Mouse (Mus musculus): ENCODE measurements around the gene Prkca. TPM values are rescaled to one million over a fixed set of nuclear protein-coding genes. Genes with fewer than 3 reads are reported as not detected.

Gene Prkca
- polyA plus RNA-seq, 1 experiment = 7.4 TPM

DNA sequence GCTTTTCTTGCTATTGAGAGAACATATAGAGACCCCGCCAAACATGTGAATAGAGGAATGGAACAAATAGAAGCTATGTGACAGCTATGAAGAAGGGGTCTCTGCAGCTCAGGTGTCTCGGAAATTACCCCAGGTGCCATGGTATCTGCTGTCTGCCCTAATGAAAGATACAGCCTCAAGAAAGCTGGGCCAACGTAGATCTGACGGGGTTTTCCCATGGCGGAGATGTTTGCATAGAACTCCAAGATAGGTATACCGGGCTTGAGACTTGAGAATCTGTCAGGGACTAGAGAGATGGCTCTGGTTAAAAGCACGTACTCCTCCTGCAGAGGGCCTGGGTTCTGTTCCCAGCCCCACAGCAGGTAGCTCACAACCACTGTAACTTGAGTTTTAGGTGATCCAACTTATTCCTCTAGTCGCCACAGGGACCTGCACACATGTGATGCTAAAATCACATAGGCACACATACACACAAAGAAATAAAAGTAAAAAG, 188.6 kb downstream of the Prkca start:
- Histone ChIP-seq H3K4me3 (ENCODE audit: insufficient read depth, low read depth, low read length) (no peak overlapping the region), H3K27ac (replicated peaks; ENCODE audit: low read depth, low read length) (no peak overlapping the region), H3K4me1 (ENCODE audit: control insufficient read depth, insufficient read depth, insufficient read length, low read length) (no peaks in the 10 kb centered on the region)

DNA sequence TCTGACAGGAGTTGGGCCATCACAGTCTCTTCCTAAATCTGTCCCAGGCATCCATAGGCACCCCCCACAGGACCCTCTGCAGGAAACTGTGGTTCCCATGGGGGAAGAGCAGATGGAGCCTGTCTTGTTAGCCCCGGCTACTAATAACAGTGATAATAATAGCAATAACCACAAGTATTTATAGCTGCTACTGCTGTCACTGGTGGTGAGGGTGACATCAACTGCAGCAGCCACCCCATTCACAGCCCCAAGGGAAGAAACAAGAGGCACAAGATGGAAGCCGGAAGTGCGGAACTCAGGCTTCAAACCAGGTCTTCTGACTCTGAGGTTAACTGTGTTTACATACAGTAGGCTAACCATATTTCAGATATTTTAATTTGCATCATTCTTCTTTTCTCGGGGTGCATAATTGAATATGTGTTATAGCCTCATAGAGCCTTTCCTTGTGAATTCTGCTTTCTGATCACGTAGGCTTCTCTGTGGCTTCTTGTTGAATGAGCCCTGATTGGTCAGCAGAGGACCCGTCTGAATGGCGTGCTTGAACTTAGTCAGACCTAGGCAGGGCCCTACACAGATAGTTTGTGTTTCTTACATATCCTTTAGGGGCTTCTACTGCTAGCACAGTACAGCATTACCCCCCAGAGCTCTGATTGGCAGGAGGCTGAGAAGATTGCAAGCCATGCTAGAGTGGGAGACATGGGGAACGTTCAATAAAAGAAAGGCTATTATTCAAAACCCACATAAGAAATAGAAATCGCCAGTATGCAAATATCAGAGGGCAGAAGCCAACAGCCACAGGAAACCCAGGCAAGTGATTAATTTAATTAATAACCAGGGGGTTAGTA, 189.5 kb downstream of the Prkca start:
- H3K4me3 ChIP-seq (ENCODE audit: insufficient read depth, low read depth, low read length) = no peak overlapping the region
- H3K27ac ChIP-seq (replicated peaks; ENCODE audit: low read depth, low read length) = no peak overlapping the region
- no peaks in the 10 kb centered on the region for H3K4me1 ChIP-seq (ENCODE audit: control insufficient read depth, insufficient read depth, insufficient read length, low read length)

DNA sequence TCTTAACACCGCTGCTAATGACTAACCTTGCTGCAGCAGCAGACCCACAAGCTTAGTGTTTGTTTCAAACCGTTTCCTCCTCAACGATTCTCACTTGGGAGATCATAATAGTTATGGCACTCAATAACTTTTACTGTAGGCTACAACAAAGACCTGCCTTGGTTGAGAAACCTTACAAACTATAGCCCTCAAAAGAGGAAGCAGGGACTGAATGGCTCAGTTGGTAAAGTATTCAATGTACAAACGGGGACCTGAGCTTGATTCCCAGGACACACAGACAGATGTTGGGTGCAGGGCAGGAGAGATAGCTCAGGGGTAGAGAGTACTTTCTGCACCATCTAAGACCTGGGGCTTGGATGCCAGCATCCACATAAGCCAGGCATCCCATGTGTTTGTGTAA, 191.1 kb downstream of the Prkca start:
- no peak overlapping the region for H3K4me3 ChIP-seq (ENCODE audit: insufficient read depth, low read depth, low read length)
- no peaks in the 10 kb centered on the region for H3K4me1 ChIP-seq (ENCODE audit: control insufficient read depth, insufficient read depth, insufficient read length, low read length)
- H3K27ac ChIP-seq (replicated peaks; ENCODE audit: low read depth, low read length) = no peak overlapping the region

DNA sequence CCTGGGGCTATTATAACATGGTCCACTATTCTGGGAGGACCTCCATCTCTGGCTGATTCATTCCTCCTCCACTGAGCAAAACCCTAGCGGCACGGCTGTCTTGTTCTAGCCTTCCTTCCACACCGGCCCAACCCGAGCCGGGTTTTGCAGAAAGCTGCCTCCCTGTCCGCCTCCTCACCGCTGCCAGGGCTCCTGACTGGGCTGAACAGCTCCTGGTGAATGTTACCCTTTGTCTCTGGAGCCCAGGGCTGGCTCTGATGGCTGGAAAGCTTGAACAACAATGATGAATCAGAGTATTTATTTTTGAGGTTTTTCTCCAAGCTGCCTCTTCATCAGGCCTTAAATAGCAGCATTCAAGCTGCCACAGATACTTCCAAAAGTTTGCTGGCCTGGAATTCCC, 193.3 kb downstream of the Prkca start:
- Histone ChIP-seq H3K4me1 (ENCODE audit: control insufficient read depth, insufficient read depth, insufficient read length, low read length) (no peaks in the 10 kb centered on the region), H3K4me3 (ENCODE audit: insufficient read depth, low read depth, low read length) (no peak overlapping the region)

DNA sequence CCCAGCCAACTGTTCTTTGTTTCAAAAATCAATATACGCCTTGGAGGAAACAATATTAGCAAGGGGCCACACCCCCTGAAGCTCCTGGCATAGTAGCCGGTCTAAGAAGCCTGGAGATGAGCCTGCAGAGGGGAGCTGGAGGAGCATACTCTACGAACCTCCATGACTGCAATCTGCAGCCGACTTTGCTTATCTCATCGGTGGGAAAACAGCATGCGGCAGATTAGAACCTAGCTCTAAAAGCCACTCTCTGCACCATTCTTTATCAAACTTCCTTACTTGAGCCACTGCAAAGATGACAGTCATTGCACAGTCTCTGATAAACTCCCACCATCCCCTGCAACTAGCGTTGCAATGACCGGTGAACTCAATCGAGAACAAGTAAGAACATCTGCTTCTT, 194.5 kb downstream of the Prkca start:
- Histone ChIP-seq H3K27ac (replicated peaks; ENCODE audit: low read depth, low read length) (no peak overlapping the region), H3K4me1 (ENCODE audit: control insufficient read depth, insufficient read depth, insufficient read length, low read length) (no peaks in the 10 kb centered on the region), H3K4me3 (ENCODE audit: insufficient read depth, low read depth, low read length) (no peak overlapping the region)

More for the DNA sequence above, 193.3 kb downstream of the Prkca start:
- H3K27ac ChIP-seq (replicated peaks; ENCODE audit: low read depth, low read length) = no peak overlapping the region

DNA sequence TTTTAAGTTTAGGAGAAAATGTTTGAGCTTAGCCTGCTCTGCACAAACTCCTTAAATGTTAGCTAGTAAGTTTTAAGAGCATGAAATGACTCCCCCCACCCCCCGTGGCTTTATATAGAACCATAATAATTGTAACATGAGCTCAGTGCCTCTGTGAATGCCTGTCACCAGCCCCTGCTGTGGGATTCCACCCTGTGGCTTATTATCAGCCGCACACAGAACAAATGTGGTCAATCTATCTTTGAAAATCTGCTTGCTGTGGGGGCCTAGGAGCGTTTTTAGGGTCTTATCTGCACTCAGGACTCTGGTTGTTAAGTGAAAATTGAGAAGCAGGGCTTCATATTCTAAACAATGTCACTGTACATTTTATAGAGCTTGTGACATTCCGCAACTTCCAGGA, 195.2 kb downstream of the Prkca start:
- H3K4me3 ChIP-seq (ENCODE audit: insufficient read depth, low read depth, low read length) = no peak overlapping the region
- no peaks in the 10 kb centered on the region for H3K4me1 ChIP-seq (ENCODE audit: control insufficient read depth, insufficient read depth, insufficient read length, low read length)
- no peak overlapping the region for H3K27ac ChIP-seq (replicated peaks; ENCODE audit: low read depth, low read length)

DNA sequence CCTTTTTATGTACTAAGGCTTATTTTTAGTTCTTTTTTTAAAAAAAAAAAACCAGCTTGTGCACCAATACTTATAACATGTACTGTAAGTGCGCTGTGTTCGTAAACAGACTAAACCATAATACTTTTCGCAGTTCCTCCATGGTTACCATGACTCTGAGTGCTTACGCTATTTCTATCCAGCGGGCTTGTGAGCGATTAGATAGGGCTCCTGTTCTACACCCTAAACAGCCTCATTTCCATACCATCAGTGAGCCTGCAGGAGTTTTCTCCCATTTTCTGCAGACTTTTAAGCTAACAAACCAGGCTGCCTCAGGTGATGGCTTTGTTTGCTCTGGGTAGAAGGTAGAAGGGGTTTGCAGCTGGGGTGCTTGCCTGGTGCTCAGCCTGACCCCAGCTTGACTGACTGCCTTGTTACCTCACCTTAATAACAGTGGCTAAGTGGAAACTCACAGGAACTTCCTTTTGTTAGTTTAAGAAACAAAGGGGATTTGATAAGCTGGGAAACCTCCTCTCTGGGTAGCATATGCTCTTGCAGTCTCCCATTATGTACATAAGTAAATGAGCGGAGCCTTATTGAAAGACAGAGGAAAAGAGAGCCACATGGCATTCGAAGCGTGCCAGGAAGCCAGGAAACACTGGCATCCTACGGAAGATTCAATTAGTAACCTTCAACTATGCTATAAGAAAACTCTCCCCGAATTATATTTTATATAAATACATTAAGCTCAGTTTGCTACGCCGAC, 197.8 kb downstream of the Prkca start:
- Histone ChIP-seq H3K4me1 (ENCODE audit: control insufficient read depth, insufficient read depth, insufficient read length, low read length) (no peaks in the 10 kb centered on the region), H3K27ac (replicated peaks; ENCODE audit: low read depth, low read length) (no peak overlapping the region), H3K4me3 (ENCODE audit: insufficient read depth, low read depth, low read length) (no peak overlapping the region)

DNA sequence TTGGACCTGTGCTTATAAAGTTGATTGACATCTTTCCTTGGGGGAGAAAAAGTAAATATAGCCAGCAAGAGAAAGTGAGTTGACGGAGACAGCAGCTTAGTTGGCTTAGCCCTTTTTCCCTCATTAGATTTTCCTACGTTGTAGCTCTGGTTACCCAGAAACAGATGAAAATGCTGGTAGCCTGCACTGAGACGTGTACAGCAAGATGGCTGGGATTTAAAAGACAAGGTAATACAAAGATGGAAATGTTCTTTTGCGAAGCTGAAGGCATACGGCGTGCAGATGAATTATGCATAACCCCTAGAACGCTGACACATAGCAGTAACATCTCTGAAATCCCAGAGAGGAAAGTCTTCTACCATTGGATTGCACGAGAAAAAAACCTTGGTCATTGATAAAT, 198.6 kb downstream of the Prkca start:
- Histone ChIP-seq H3K4me1 (ENCODE audit: control insufficient read depth, insufficient read depth, insufficient read length, low read length) (no peaks in the 10 kb centered on the region), H3K27ac (replicated peaks; ENCODE audit: low read depth, low read length) (no peak overlapping the region), H3K4me3 (ENCODE audit: insufficient read depth, low read depth, low read length) (no peak overlapping the region)

DNA sequence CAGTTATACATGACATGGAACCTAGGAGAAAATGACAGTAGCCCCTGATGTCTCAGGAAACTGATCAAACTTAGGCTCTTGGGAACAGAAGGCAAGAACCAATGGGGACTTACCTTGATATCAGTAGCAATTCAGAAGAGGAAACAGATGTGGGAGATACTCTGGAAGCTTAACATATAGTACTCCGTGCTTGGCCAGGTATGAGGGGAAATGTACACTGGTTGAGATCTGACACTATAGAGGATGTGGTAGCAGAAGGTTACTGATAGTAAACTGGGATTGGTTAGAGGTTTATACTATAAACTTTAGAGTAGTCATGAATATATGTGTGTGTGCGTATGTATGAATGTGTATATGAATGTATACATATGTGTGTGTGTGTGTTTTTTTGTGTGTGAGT, 200.0 kb downstream of the Prkca start:
- Histone ChIP-seq H3K27ac (replicated peaks; ENCODE audit: low read depth, low read length) (no peak overlapping the region), H3K4me3 (ENCODE audit: insufficient read depth, low read depth, low read length) (no peak overlapping the region), H3K4me1 (ENCODE audit: control insufficient read depth, insufficient read depth, insufficient read length, low read length) (no peaks in the 10 kb centered on the region)

DNA sequence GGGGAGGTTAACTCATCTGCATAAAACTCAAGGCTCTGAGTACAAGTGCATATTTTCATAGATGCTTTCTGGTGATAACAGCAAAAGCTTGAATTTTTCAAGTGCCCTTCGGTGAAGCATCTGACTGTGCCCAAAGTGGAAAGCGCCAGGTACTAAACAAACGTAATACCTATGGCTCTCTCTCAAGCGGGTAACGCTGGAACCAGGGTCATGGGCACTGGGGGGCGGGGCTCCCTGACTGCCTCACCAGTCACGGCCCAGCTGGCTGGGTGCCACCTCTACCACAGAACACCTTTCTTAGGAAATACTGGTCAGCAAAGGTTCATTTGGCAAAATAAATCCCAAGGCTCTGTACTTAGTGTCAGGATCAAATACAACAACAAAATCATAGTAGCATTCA, 203.7 kb downstream of the Prkca start:
- Histone ChIP-seq H3K4me3 (ENCODE audit: insufficient read depth, low read depth, low read length) (no peak overlapping the region), H3K27ac (replicated peaks; ENCODE audit: low read depth, low read length) (no peak overlapping the region), H3K4me1 (ENCODE audit: control insufficient read depth, insufficient read depth, insufficient read length, low read length) (no peaks in the 10 kb centered on the region)

DNA sequence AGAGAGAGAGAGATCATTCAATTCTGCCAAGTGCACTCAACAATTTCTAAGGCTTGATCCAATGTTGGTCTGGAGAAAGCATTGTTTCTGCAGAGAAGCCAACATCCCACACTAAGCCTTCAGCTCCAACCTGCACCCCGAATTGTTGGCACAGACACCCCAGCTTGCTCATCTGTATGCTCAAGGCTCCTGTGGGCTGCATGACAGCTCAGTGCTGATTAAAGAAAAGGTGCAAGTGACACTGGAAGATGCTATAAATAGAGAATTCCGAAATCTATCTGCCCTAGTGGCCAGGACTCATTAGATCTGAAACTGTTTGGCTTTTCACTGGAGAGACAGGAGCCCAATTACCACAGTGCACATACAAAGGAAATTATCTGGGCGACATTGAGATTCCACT, 207.4 kb downstream of the Prkca start:
- Histone ChIP-seq H3K4me1 (ENCODE audit: control insufficient read depth, insufficient read depth, insufficient read length, low read length) (no peaks in the 10 kb centered on the region), H3K4me3 (ENCODE audit: insufficient read depth, low read depth, low read length) (no peak overlapping the region), H3K27ac (replicated peaks; ENCODE audit: low read depth, low read length) (no peak overlapping the region)

DNA sequence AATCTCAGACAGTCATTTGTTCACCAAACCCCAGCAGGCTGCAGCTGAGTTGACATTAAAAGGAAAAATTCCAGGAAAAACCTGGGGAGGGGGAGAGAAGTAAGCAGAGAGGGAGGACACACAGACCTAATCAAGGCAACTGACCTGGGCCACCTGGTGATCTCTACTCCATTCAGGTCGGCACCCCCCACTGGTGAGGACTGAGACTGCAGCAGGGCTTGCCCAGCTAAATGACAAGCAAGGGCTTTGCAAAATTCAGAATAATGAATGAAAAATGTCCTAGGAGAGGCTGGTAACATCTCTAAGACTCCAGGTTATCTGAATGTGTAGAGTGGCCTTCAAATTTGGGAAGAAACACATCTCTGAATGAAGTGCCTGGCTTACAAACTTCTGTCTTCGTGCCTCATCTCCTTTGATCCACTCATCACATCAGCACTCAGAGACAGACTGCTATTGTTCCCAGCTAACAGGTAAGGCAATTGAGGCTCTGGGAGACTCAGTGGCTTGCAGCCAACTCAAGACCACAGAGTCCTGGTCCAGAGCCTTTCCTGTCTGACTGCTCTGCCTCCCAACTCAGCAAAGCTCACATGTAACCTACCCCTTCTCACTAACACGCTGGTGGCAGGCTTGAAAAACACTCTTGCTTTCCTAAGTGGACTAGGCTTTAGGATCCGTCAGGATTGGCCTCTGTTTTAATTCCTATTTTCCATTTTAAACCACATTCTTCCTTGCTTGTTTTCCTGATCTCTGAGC, 208.1 kb downstream of the Prkca start:
- H3K27ac ChIP-seq (replicated peaks; ENCODE audit: low read depth, low read length) = no peak overlapping the region
- no peaks in the 10 kb centered on the region for H3K4me1 ChIP-seq (ENCODE audit: control insufficient read depth, insufficient read depth, insufficient read length, low read length)
- no peak overlapping the region for H3K4me3 ChIP-seq (ENCODE audit: insufficient read depth, low read depth, low read length)

DNA sequence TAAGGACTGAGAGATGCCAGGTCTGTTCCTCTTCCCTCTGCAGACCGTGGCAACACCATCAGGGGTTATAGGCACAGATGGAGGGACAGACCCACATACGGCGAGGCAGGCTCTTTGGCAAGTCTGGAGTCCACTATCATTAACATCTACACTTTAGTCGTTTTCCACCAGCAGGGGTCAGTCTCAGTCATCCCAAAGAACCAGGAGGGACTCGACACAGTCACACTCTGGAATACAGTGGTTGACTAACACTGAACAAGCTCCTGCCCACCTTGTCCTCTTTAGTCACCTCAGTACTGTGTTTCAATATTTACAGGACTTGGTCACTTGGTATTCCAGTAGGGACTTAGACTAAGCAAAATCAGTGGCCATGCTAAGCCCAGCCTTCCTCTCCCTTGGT, 215.1 kb downstream of the Prkca start:
- no peaks in the 10 kb centered on the region for H3K4me1 ChIP-seq (ENCODE audit: control insufficient read depth, insufficient read depth, insufficient read length, low read length)
- no peak overlapping the region for H3K27ac ChIP-seq (replicated peaks; ENCODE audit: low read depth, low read length)

DNA sequence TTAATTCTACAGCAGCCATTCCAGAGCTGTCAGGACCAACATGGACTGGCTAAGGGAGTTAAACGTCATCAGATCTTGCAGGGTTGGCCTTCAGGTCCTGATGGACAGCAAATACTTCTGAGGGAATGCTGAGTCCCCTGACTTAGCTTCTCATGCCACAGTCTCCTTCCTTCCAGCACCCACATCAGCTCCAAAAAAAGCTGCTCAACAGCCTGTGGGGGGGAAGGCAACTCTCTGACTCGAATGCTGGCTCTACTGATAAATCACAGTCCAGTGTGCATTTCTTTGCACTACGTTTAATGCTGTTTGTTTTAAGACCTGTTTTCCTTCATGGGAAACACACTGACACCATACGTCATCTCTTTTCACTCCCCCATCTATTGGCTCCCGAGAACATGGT, 215.8 kb downstream of the Prkca start:
- H3K4me3 ChIP-seq (ENCODE audit: insufficient read depth, low read depth, low read length) = no peak overlapping the region
- no peak overlapping the region for H3K27ac ChIP-seq (replicated peaks; ENCODE audit: low read depth, low read length)
- H3K4me1 ChIP-seq (ENCODE audit: control insufficient read depth, insufficient read depth, insufficient read length, low read length) = no peaks in the 10 kb centered on the region

More for the DNA sequence above, 215.1 kb downstream of the Prkca start:
- H3K4me3 ChIP-seq (ENCODE audit: insufficient read depth, low read depth, low read length) = no peak overlapping the region

DNA sequence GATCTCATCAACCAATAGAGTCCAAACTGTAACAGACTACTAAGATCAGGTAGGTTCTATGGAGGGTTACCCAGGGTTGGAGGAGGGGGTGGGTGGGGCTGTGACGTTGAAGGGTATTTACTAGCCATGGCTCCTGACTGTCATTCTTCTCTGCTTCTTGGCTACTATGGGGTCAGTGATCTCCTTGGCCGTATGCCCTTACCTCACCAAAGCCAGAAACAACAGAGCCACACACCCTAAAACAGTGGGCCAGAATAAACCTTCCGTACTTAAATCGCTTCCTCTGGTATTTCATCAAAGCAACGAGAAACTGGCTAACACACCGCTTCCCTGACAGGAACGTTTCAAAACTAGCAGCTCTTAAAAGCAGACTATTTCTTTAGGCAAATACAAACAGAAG, 221.2 kb downstream of the Prkca start:
- H3K27ac ChIP-seq (replicated peaks; ENCODE audit: low read depth, low read length) = no peak overlapping the region

More for the DNA sequence above, 221.2 kb downstream of the Prkca start:
- no peaks in the 10 kb centered on the region for H3K4me1 ChIP-seq (ENCODE audit: control insufficient read depth, insufficient read depth, insufficient read length, low read length)
- H3K4me3 ChIP-seq (ENCODE audit: insufficient read depth, low read depth, low read length) = no peak overlapping the region

All from brown adipose tissue, adult 24 weeks (tissue).